Mouse (Mus musculus): ENCODE measurements around the gene Klrg1. TPM values are rescaled to one million over a fixed set of nuclear protein-coding genes. Genes with fewer than 3 reads are reported as not detected.

Gene Klrg1
- total and polyA plus RNA-seq, 3 experiments, result 2.0 to 6.0 (median 2.8) TPM

DNA sequence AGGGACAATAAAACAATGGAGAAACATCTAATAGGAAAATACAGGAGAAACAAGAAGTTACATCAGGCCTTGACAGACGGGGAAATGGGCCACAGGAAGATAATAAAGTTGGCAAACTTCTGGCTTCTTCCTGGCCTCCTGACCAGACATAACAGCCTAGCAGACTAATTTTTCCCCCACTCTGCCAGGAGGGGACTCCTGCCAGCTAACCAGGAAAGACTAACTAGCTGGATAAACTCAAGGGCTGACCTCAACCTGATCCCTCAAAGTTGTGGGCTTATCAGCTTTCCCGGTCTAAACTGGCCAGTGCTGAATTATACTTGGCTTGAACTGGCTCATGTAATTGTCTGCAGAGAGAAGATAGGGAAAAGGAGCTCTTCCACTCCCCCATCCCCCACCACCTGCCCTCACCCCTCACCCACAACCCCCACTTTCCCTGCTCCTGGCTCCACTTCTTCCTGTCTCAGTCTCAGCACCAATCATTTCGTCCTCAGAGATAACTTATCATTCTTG, 17.0 kb upstream of the Klrg1 start:
- DNase-seq (ENCODE audit: extremely low read depth), result no peak
- Histone ChIP-seq H3K9me3 (replicated peaks; ENCODE audit: low read length) (no peaks in the 10 kb centered on the region), H3K27me3 (replicated peaks) (no peaks in the 10 kb centered on the region), H3K4me1 (ENCODE audit: control insufficient read depth in 1 of 2, insufficient read depth in 2 of 2) (peaks cover 6 to 40% of the 10 kb centered on the region in 2 experiments; a peak in 3 of 4 replicates), H3K9ac (ENCODE audit: insufficient read depth, low read depth) (no peak overlapping the region), H3K27ac (ENCODE audit: insufficient read depth, low read depth) (no peak overlapping the region), H3K36me3 (replicated peaks in 1 of 2; ENCODE audit: control insufficient read depth in 1 of 2, insufficient read depth in 1 of 2, low read length in 1 of 2) (no peaks in the 10 kb centered on the region), H3K4me3 (replicated peaks in 1 of 3; ENCODE audit: low read depth in 2 of 3, low read length in 2 of 3, poor library complexity in 1 of 3) (no peak overlapping the region), H3K4me2 (ENCODE audit: insufficient read depth, low read depth, poor library complexity, severe bottlenecking) (no peak overlapping the region), H3K79me2 (replicated peaks; ENCODE audit: control insufficient read depth, extremely low read depth, insufficient read depth, poor library complexity, severe bottlenecking) (peaks cover 5% of the 10 kb centered on the region; the same call in 1 of the 2 replicates)
- TF ChIP-seq MEF2A (IDR thresholded peaks at IDR 0.05; ENCODE audit: borderline replicate concordance, low read depth, low read length) (no peak), SMC3 (IDR thresholded peaks at IDR 0.05; ENCODE audit: low read depth, low read length) (no peak), RCOR1 (conservative IDR thresholded peaks at IDR 0.05; ENCODE audit: low read depth, low read length) (no peak), POLR2AphosphoS2 (IDR thresholded peaks at IDR 0.05; ENCODE audit: low read depth, low read length) (no peak), ETS1 (conservative IDR thresholded peaks at IDR 0.05; ENCODE audit: low read depth, low read length) (no peak), ZKSCAN1 (IDR thresholded peaks at IDR 0.05; ENCODE audit: borderline replicate concordance, low read depth, low read length) (no peak), CHD1 (IDR thresholded peaks at IDR 0.05; ENCODE audit: low read depth, low read length) (no peak), POLR2A (IDR thresholded peaks at IDR 0.05; ENCODE audit: low read depth, low read length) (no peak), ZNF384 (IDR thresholded peaks at IDR 0.05; ENCODE audit: low read depth, low read length) (no peak), SIN3A (IDR thresholded peaks at IDR 0.05; ENCODE audit: low read length) (no peak), MYC (IDR thresholded peaks at IDR 0.05; ENCODE audit: low read depth, low read length) (no peak), TCF12 (IDR thresholded peaks at IDR 0.05; ENCODE audit: low read depth, low read length) (no peak), UBTF (IDR thresholded peaks at IDR 0.05; ENCODE audit: low read depth, low read length) (no peak), NELFE (IDR thresholded peaks at IDR 0.05; ENCODE audit: low read depth, low read length) (no peak), KAT2A (IDR thresholded peaks at IDR 0.05; ENCODE audit: insufficient replicate concordance, low read length) (no peak), CTCF (conservative IDR thresholded peaks at IDR 0.05 in 1 of 2, IDR thresholded peaks at IDR 0.05 in 1 of 2; ENCODE audit: low read depth in 2 of 2, low read length in 2 of 2) (no peak), NRF1 (IDR thresholded peaks at IDR 0.05; ENCODE audit: low read depth, low read length) (no peak)
- in situ Hi-C loops (cut with MboI; ENCODE audit: low pct_ligation_motif_present, low pct_unique_long_range_greater_than_20kb, low sequenced_read_pairs) (no loop called here), dilution Hi-C loops (cut with MboI; ENCODE audit: extremely low pct_ligation_motif_present, extremely low pct_unique_long_range_greater_than_20kb, low sequenced_read_pairs) (no loop called here)

GRCm38 (mm10) chr6:122298223-122298609, 15.5 kb upstream of the Klrg1 start:
- peaks cover 5% of the 10 kb centered on the region; the same call in 1 of the 2 replicates for H3K79me2 ChIP-seq (replicated peaks; ENCODE audit: control insufficient read depth, extremely low read depth, insufficient read depth, poor library complexity, severe bottlenecking)
- TF ChIP-seq USF1 (IDR thresholded peaks at IDR 0.05; ENCODE audit: low read depth, low read length) (no peak), ZMIZ1 (IDR thresholded peaks at IDR 0.05; ENCODE audit: low read depth, low read length) (no peak), GABPA (IDR thresholded peaks at IDR 0.05; ENCODE audit: insufficient replicate concordance, low read depth, low read length) (no peak), NELFE (IDR thresholded peaks at IDR 0.05; ENCODE audit: low read depth, low read length) (no peak), POLR2AphosphoS2 (IDR thresholded peaks at IDR 0.05; ENCODE audit: low read depth, low read length) (no peak), HCFC1 (IDR thresholded peaks at IDR 0.05; ENCODE audit: low read depth, low read length) (no peak), ZNF384 (IDR thresholded peaks at IDR 0.05; ENCODE audit: low read depth, low read length) (no peak), USF2 (conservative IDR thresholded peaks at IDR 0.05; ENCODE audit: low read depth, low read length) (no peak), ZKSCAN1 (IDR thresholded peaks at IDR 0.05; ENCODE audit: borderline replicate concordance, low read depth, low read length) (no peak), MYC (IDR thresholded peaks at IDR 0.05; ENCODE audit: low read depth, low read length) (no peak), ELF1 (IDR thresholded peaks at IDR 0.05; ENCODE audit: low read depth, low read length) (no peak), ZC3H11A (IDR thresholded peaks at IDR 0.05; ENCODE audit: low read depth, low read length) (no peak), MEF2A (IDR thresholded peaks at IDR 0.05; ENCODE audit: borderline replicate concordance, low read depth, low read length) (no peak), BHLHE40 (IDR thresholded peaks at IDR 0.05; ENCODE audit: low read depth, low read length) (no peak), SMC3 (IDR thresholded peaks at IDR 0.05; ENCODE audit: low read depth, low read length) (no peak), EP300 (IDR thresholded peaks at IDR 0.05; ENCODE audit: low read length) (no peak)
- no peaks in the 10 kb centered on the region for H3K27me3 ChIP-seq (replicated peaks)
- H3K4me1 ChIP-seq (ENCODE audit: control insufficient read depth in 1 of 2, insufficient read depth in 2 of 2), result peaks cover 12 to 35% of the 10 kb centered on the region in 2 experiments
- H3K36me3 ChIP-seq (replicated peaks in 1 of 2; ENCODE audit: control insufficient read depth in 1 of 2, insufficient read depth in 1 of 2, low read length in 1 of 2), result no peaks in the 10 kb centered on the region
- H3K4me3 ChIP-seq (replicated peaks in 1 of 3; ENCODE audit: low read depth in 2 of 3, low read length in 2 of 3, poor library complexity in 1 of 3), result no peak overlapping the region
- H3K9me3 ChIP-seq (replicated peaks; ENCODE audit: low read length), result no peaks in the 10 kb centered on the region
- H3K4me2 ChIP-seq (ENCODE audit: insufficient read depth, low read depth, poor library complexity, severe bottlenecking), result peak overlapping the region; percentile 94
- dilution Hi-C loops (cut with MboI; ENCODE audit: extremely low pct_ligation_motif_present, extremely low pct_unique_long_range_greater_than_20kb, low sequenced_read_pairs), result no loop called here
- no peak overlapping the region for H3K27ac ChIP-seq (ENCODE audit: insufficient read depth, low read depth)
- no peak overlapping the region for H3K9ac ChIP-seq (ENCODE audit: insufficient read depth, low read depth)
- no peak for DNase-seq (ENCODE audit: extremely low read depth)
- in situ Hi-C loops (cut with MboI; ENCODE audit: low pct_ligation_motif_present, low pct_unique_long_range_greater_than_20kb, low sequenced_read_pairs), result no loop called here

Measured in CH12.LX (cell line).